Mouse (Mus musculus) stomach, postnatal 0 days (tissue): ENCODE measurements around the gene Pdzrn4. TPM values are rescaled to one million over a fixed set of nuclear protein-coding genes. Genes with fewer than 3 reads are reported as not detected.

Experiments used
- ATAC-seq: fragments of 200-750 bp; cut with Nextera tagmentation; 2 replicates; pipeline ENCODE4 v1.8.0; 2017; ENCODE audit not compliant: low FRiP score, low TSS enrichment
- DNase-seq: peaks from one replicate; pipeline ENCODE4 v3.0.0-alpha.2; 2016; ENCODE audit warnings: low spot score
- H3K27ac ChIP-seq: fragments of 300-500 bp; sonication (generic); replicated peaks from 2 replicates; pipeline ENCODE4 v1.5.1; 2014; ENCODE audit warnings: mild to moderate bottlenecking, control low read depth
- H3K27me3 ChIP-seq: fragments of 300-500 bp; sonication (generic); 2 replicates; pipeline ENCODE4 v1.6.1; 2014; ENCODE audit warnings: low read length; ENCODE audit not compliant: control insufficient read depth, insufficient read depth
- H3K36me3 ChIP-seq: fragments of 300-500 bp; sonication (generic); 2 replicates; pipeline ENCODE4 v1.6.1; 2014; ENCODE audit warnings: low read length, mixed read lengths; ENCODE audit not compliant: control insufficient read depth, insufficient read depth
- H3K4me1 ChIP-seq: fragments of 300-500 bp; sonication (generic); replicated peaks from 2 replicates; pipeline ENCODE4 v1.6.1; 2014; ENCODE audit warnings: antibody characterized with exemption; ENCODE audit not compliant: control insufficient read depth, insufficient read depth
- H3K4me2 ChIP-seq: fragments of 300-500 bp; sonication (generic); replicated peaks from 2 replicates; pipeline ENCODE4 v1.6.1; 2014; ENCODE audit warnings: low read depth, mild to moderate bottlenecking, control low read depth, moderate library complexity
- H3K4me3 ChIP-seq: fragments of 300-500 bp; sonication (generic); 2 replicates; pipeline ENCODE4 v1.5.1; 2014; ENCODE audit warnings: low read depth, low read length, control low read depth
- H3K9ac ChIP-seq: fragments of 300-500 bp; sonication (generic); 2 replicates; pipeline ENCODE4 v1.6.1; 2014; ENCODE audit warnings: mild to moderate bottlenecking, low read length, control low read depth, mixed read lengths
- H3K9me3 ChIP-seq: fragments of 300-500 bp; sonication (generic); 2 replicates; pipeline ENCODE4 v1.6.1; 2016; ENCODE audit warnings: low read length; ENCODE audit not compliant: control insufficient read depth
- CTCF ChIP-seq: IDR thresholded peaks from 2 replicates; pipeline ENCODE4 v1.5.1; 2016; ENCODE audit warnings: antibody characterized with exemption, low read depth, mild to moderate bottlenecking, moderate library complexity
- EP300 ChIP-seq: optimal IDR thresholded peaks from 2 replicates; pipeline ENCODE3; 2016; ENCODE audit warnings: antibody characterized with exemption
- WGBS: fragments of 180-500 bp; shearing (Covaris S2); extraction: QIAGEN DNeasy Blood & Tissue Kit; methylation state at CpG from one replicate; pipeline ENCODE4 v1.1.7; 2014; 5-methylcytosine and 5-hydroxymethylcytosine counted together
- polyA plus RNA-seq: library from polyadenylated mRNA; unstranded; fragments of >200 nt; fragmentation: Nextera tagmentation; extraction: Ambion mirVana; gene quantifications from 2 replicates; pipeline ENCODE4 v1.2.1, GENCODE M21; 2015

Pdzrn4 gene
- polyA plus RNA-seq, 1 experiment from 2014 or later, result 0.76 TPM

GRCm38 (mm10) chr15:92805934-92806333, 409.3 kb downstream of the Pdzrn4 start:
- 57% methylated on average over 3 of the region's 3 CpGs for WGBS
- H3K4me3 ChIP-seq, result no peak overlapping the region
- no peak for DNase-seq
- no peaks in the 10 kb centered on the region for H3K36me3 ChIP-seq
- no peak overlapping the region for H3K9ac ChIP-seq
- H3K4me2 ChIP-seq, result no peak overlapping the region
- H3K27me3 ChIP-seq, result no peaks in the 10 kb centered on the region
- no peaks in the 10 kb centered on the region for H3K4me1 ChIP-seq
- H3K9me3 ChIP-seq, result no peaks in the 10 kb centered on the region
- ATAC-seq, result no peak
- TF ChIP-seq CTCF (no peak), EP300 (no peak)
- H3K27ac ChIP-seq, result no peak overlapping the region

- Histone ChIP-seq H3K4me2 (no peak overlapping the region), H3K4me1 (no peaks in the 10 kb centered on the region), H3K9me3 (no peaks in the 10 kb centered on the region), H3K27me3 (no peaks in the 10 kb centered on the region), H3K9ac (no peak overlapping the region), H3K4me3 (no peak overlapping the region), H3K27ac (no peak overlapping the region), H3K36me3 (no peaks in the 10 kb centered on the region)
- TF ChIP-seq CTCF (no peak), EP300 (no peak)
- ATAC-seq, result no peak
- DNase-seq, result no peak
- WGBS, result 97% methylated on average over 1 of the region's 1 CpGs
Measured at GRCm38 (mm10) chr15:92806352-92806751, 409.7 kb downstream of the Pdzrn4 start.
